Mouse (Mus musculus): ENCODE measurements around the gene Crtap.

DNA sequence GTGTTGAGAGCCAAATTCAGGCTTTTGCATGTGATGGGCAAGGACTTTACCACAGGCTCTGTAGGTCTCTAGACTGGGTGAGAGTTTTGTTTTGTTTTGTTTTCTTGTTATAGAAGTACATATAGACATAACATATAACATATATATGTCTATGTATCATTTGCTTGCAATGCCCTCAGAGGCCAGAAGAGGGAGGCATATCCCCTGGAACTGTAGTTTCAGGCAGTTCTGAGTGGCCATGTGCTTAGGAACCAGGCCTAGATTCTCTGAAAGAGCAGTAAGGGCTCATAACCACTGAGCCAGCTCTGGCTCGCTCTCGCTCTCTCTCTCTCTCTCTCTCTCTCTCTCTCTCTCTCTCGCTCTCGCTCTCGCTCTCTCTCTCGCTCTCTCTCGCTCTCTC lies 27.7 kb upstream of the Crtap start:
- peak; percentile 58 for TF ChIP-seq CTCF (conservative IDR thresholded peaks at IDR 0.05; ENCODE audit: insufficient read depth, insufficient read length, low read depth, low read length)
- no peak for TF ChIP-seq POLR2A (IDR thresholded peaks at IDR 0.05; ENCODE audit: low read depth, low read length)

All from kidney, adult 2 months (tissue).